11 mouse cellular contexts compared by ENCODE assay signal in the genomic region with DNA sequence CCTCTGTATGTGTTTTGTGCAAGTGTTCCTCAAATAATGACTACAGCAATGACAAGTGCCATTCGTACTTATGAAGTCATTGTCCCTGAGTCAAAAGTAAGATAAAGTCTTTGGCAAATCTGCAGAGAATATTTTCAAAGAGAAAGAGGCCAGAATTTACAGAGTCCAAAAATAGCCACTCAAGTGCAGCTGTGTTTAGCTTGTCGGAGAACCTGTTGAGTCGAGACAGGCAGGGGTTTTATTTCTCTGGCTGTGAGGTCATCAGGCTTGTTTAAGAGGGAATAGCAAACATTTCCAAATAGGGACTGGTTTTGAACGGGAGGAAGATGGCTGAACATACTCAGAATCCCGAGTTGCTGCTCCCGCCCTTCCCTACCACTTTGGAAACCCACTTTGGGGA.
A peak's percentile ranks its signal among the peaks of the same experiment; 100 is the strongest.
DNase-seq lines count a peak whose midpoint lies in the region; ATAC-seq and TF ChIP-seq lines count a peak whose summit lies in the region.
"Had no signal": no experiment of that assay in that cellular context is flagged by ENCODE, and none has a peak within 500 bp of the region (broad histone marks: within the 10 kb centered on the region; RNA-seq: fewer than 3 reads in every experiment).

No protein-coding gene starts in this region.

- TF ChIP-seq CTCF in liver, adult 2 months (IDR thresholded peaks at IDR 0.05; ENCODE audit: low read depth, low read length): no peak
- TF ChIP-seq CTCF in midbrain, postnatal 0 days (IDR thresholded peaks at IDR 0.05): no peak

- H3K4me1 ChIP-seq in liver, adult 2 months (ENCODE audit: control insufficient read depth, insufficient read depth, low read length): no peaks in the 10 kb centered on the region
- H3K4me1 ChIP-seq in liver, embryonic 11.5 days (replicated peaks; ENCODE audit: control insufficient read depth, insufficient read depth, low read length): no peaks in the 10 kb centered on the region
- H3K4me1 ChIP-seq in heart, embryonic 13.5 days: peaks cover 67% of the 10 kb centered on the region
- H3K4me1 ChIP-seq in limb, embryonic 13.5 days: peaks cover 54% of the 10 kb centered on the region
- H3K4me1 ChIP-seq in stomach, embryonic 16.5 days (ENCODE audit: control insufficient read depth, insufficient read depth, low read length): peaks cover 8% of the 10 kb centered on the region
- H3K4me1 ChIP-seq in midbrain, postnatal 0 days (ENCODE audit: insufficient read depth, low read length): no peaks in the 10 kb centered on the region

- no peak for ATAC-seq in liver, embryonic 11.5 days (replicated peaks; ENCODE audit: low FRiP score)
- no peak for ATAC-seq in heart, embryonic 13.5 days (ENCODE audit: extremely low read depth, insufficient number of reproducible peaks, low FRiP score, low TSS enrichment)
- no peak for ATAC-seq in limb, embryonic 13.5 days (ENCODE audit: low FRiP score, low read depth)
- ATAC-seq in stomach, embryonic 16.5 days (ENCODE audit: insufficient read depth, low FRiP score): peak; percentile 78; the same call in 1 of the 2 replicates
- no peak for ATAC-seq in midbrain, postnatal 0 days (ENCODE audit: low FRiP score)
- ATAC-seq: hindbrain, postnatal 0 days had no signal

- no peaks in the 10 kb centered on the region for H3K36me3 ChIP-seq in liver, adult 2 months (ENCODE audit: control insufficient read depth, insufficient read depth, low read length)
- no peaks in the 10 kb centered on the region for H3K36me3 ChIP-seq in liver, embryonic 11.5 days (ENCODE audit: control insufficient read depth, insufficient read depth, low read length)
- H3K36me3 ChIP-seq in heart, embryonic 13.5 days: no peaks in the 10 kb centered on the region
- no peaks in the 10 kb centered on the region for H3K36me3 ChIP-seq in limb, embryonic 13.5 days
- no peaks in the 10 kb centered on the region for H3K36me3 ChIP-seq in stomach, embryonic 16.5 days (ENCODE audit: control insufficient read depth, insufficient read depth, low read length)
- no peaks in the 10 kb centered on the region for H3K36me3 ChIP-seq in midbrain, postnatal 0 days (ENCODE audit: insufficient read depth, low read length)

- no peaks in the 10 kb centered on the region for H3K9me3 ChIP-seq in liver, embryonic 11.5 days (ENCODE audit: control insufficient read depth, low read length)
- no peaks in the 10 kb centered on the region for H3K9me3 ChIP-seq in heart, embryonic 13.5 days
- H3K9me3 ChIP-seq in limb, embryonic 13.5 days: no peaks in the 10 kb centered on the region
- no peaks in the 10 kb centered on the region for H3K9me3 ChIP-seq in stomach, embryonic 16.5 days (replicated peaks; ENCODE audit: control insufficient read depth, low read length)
- no peaks in the 10 kb centered on the region for H3K9me3 ChIP-seq in midbrain, postnatal 0 days (ENCODE audit: low read length)

- no peaks in the 10 kb centered on the region for H3K27me3 ChIP-seq in liver, adult 2 months (ENCODE audit: control insufficient read depth, insufficient read depth, low read length)
- H3K27me3 ChIP-seq in liver, embryonic 11.5 days (replicated peaks; ENCODE audit: control insufficient read depth, insufficient read depth, low read length): no peaks in the 10 kb centered on the region
- H3K27me3 ChIP-seq in heart, embryonic 13.5 days (replicated peaks): no peaks in the 10 kb centered on the region
- 0 out of 2 replicates have a peak, but pooled peaks cover 8% of the 10 kb centered on the region for H3K27me3 ChIP-seq in limb, embryonic 13.5 days
- no peaks in the 10 kb centered on the region for H3K27me3 ChIP-seq in stomach, embryonic 16.5 days (ENCODE audit: control insufficient read depth, insufficient read depth, low read length)
- H3K27me3 ChIP-seq in midbrain, postnatal 0 days (ENCODE audit: insufficient read depth, low read length): no peaks in the 10 kb centered on the region

- no peak for TF ChIP-seq POLR2A in liver, adult 2 months (IDR thresholded peaks at IDR 0.05; ENCODE audit: extremely low read depth, insufficient read depth, low read length)

- DNase-seq in liver, adult 2 months (ENCODE audit: extremely low read depth, low read depth, low spot score): peak; percentile 15
- DNase-seq in liver, embryonic 11.5 days (ENCODE audit: low spot score): no peak
- DNase-seq in spleen, postnatal 36 days (ENCODE audit: low spot score in 2 of 2): no peak
- DNase-seq in midbrain, postnatal 0 days (ENCODE audit: low spot score): no peak
- DNase-seq: cerebellum, adult 11-12 months; thymus, postnatal 25 days had no signal

- H3K4me2 ChIP-seq in liver, embryonic 11.5 days: no peak overlapping the region
- H3K4me2 ChIP-seq in heart, embryonic 13.5 days: peak overlapping the region; percentile 27; the same call in 1 of the 2 replicates
- H3K4me2 ChIP-seq in limb, embryonic 13.5 days (replicated peaks): no peak overlapping the region
- no peak overlapping the region for H3K4me2 ChIP-seq in stomach, embryonic 16.5 days (ENCODE audit: low read depth, low read length)
- H3K4me2 ChIP-seq in midbrain, postnatal 0 days (ENCODE audit: low read depth, low read length, poor library complexity, severe bottlenecking): no peak overlapping the region

- H3K9ac ChIP-seq in liver, adult 2 months (ENCODE audit: low read depth, low read length): no peak overlapping the region
- no peak overlapping the region for H3K9ac ChIP-seq in liver, embryonic 11.5 days (ENCODE audit: low read depth, low read length)
- peak overlapping the region; percentile 67 for H3K9ac ChIP-seq in heart, embryonic 13.5 days
- no peak overlapping the region for H3K9ac ChIP-seq in limb, embryonic 13.5 days
- H3K9ac ChIP-seq in stomach, embryonic 16.5 days (ENCODE audit: low read length): no peak overlapping the region
- H3K9ac ChIP-seq in midbrain, postnatal 0 days (replicated peaks; ENCODE audit: low read length, poor library complexity, severe bottlenecking): no peak overlapping the region

- H3K27ac ChIP-seq in liver, adult 2 months (replicated peaks; ENCODE audit: insufficient read depth, low read depth, low read length): no peak overlapping the region
- H3K27ac ChIP-seq in liver, embryonic 11.5 days (ENCODE audit: low read depth, low read length): no peak overlapping the region
- peak overlapping the region; percentile 96 for H3K27ac ChIP-seq in heart, embryonic 13.5 days (replicated peaks)
- peak overlapping the region; percentile 65; the same call in 1 of the 2 replicates for H3K27ac ChIP-seq in limb, embryonic 13.5 days
- H3K27ac ChIP-seq in stomach, embryonic 16.5 days (ENCODE audit: low read length): peak overlapping the region; percentile 72
- no peak overlapping the region for H3K27ac ChIP-seq in midbrain, postnatal 0 days (ENCODE audit: low read depth, low read length)
- H3K27ac ChIP-seq: hindbrain, postnatal 0 days; layer of hippocampus, adult 2 months had no signal

- no peak overlapping the region for H3K4me3 ChIP-seq in liver, adult 2 months (ENCODE audit: insufficient read depth, low read depth, low read length)
- no peak overlapping the region for H3K4me3 ChIP-seq in liver, embryonic 11.5 days (ENCODE audit: low read depth, low read length)
- no peak overlapping the region for H3K4me3 ChIP-seq in heart, embryonic 13.5 days
- no peak overlapping the region for H3K4me3 ChIP-seq in limb, embryonic 13.5 days
- no peak overlapping the region for H3K4me3 ChIP-seq in stomach, embryonic 16.5 days (replicated peaks; ENCODE audit: low read length)
- no peak overlapping the region for H3K4me3 ChIP-seq in midbrain, postnatal 0 days (ENCODE audit: low read depth, low read length)
- H3K4me3 ChIP-seq: layer of hippocampus, adult 2 months had no signal

- H3K79me2 ChIP-seq in liver, adult 2 months (ENCODE audit: control insufficient read depth, insufficient read depth, low read length): no peaks in the 10 kb centered on the region

- 41% methylated on average over 6 of the region's 6 CpGs for WGBS in liver, adult 2 months
- WGBS in liver, embryonic 11.5 days: 55% methylated on average over 6 of the region's 6 CpGs
- 21% methylated on average over 6 of the region's 6 CpGs for whole genome bisulfite sequencing in heart, embryonic 13.5 days
- WGBS in limb, embryonic 13.5 days: 54% methylated on average over 6 of the region's 6 CpGs
- 19% methylated on average over 6 of the region's 6 CpGs for WGBS in stomach, embryonic 16.5 days
- 77% methylated on average over 6 of the region's 6 CpGs for WGBS in midbrain, postnatal 0 days

Comparison
In these comparisons a context has a peak if more than half of its experiments do, and no peak if none do; other contexts are left out.
1. H3K27ac ChIP-seq: peak in heart, embryonic 13.5 days (single experiment), limb, embryonic 13.5 days (single experiment) and stomach, embryonic 16.5 days (single experiment); none in liver, adult 2 months (single experiment), liver, embryonic 11.5 days (single experiment) and midbrain, postnatal 0 days (single experiment).